Mouse (Mus musculus) forebrain, embryonic 13.5 days (tissue): ENCODE data around the gene Fcer1a. TPM values are rescaled to one million over a fixed set of nuclear protein-coding genes. Genes with fewer than 3 reads are reported as not detected.
"Not testable (repeated sequence)": the region's sequence is repeated elsewhere in the genome, so short reads cannot be mapped to it uniquely, and the experiment has no call there.

ENCODE experiments used
- ATAC-seq: fragments of 200-750 bp; cut with Nextera tagmentation; 2 replicates; pipeline ENCODE4 v1.8.0; 2017
- H3K27ac ChIP-seq: fragments of 300-500 bp; sonication (generic); 2 replicates; pipeline ENCODE4 v1.5.1; 2015; ENCODE audit warnings: inconsistent platforms, mild to moderate bottlenecking, moderate library complexity
- H3K27me3 ChIP-seq: fragments of 300-500 bp; sonication (generic); 2 replicates; pipeline ENCODE4 v1.6.1; 2015; ENCODE audit warnings: mild to moderate bottlenecking, inconsistent platforms
- H3K36me3 ChIP-seq: fragments of 300-500 bp; sonication (generic); 2 replicates; pipeline ENCODE4 v1.6.1; 2015; ENCODE audit warnings: mild to moderate bottlenecking, inconsistent platforms; ENCODE audit not compliant: poor library complexity, severe bottlenecking
- H3K4me1 ChIP-seq: fragments of 300-500 bp; sonication (generic); 2 replicates; pipeline ENCODE4 v1.6.1; 2015; ENCODE audit warnings: inconsistent platforms
- H3K4me2 ChIP-seq: fragments of 300-500 bp; sonication (generic); 2 replicates; pipeline ENCODE4 v1.6.1; 2015; ENCODE audit warnings: inconsistent platforms, mild to moderate bottlenecking, moderate library complexity
- H3K4me3 ChIP-seq: fragments of 300-500 bp; sonication (generic); 2 replicates; pipeline ENCODE4 v1.5.1; 2015; ENCODE audit warnings: mild to moderate bottlenecking, inconsistent platforms
- H3K9ac ChIP-seq: fragments of 300-500 bp; sonication (generic); 2 replicates; pipeline ENCODE4 v1.6.1; 2015; ENCODE audit warnings: mild to moderate bottlenecking, inconsistent platforms
- H3K9me3 ChIP-seq: fragments of 300-500 bp; sonication (generic); replicated peaks from 2 replicates; pipeline ENCODE4 v1.6.1; 2016; ENCODE audit warnings: inconsistent platforms
- WGBS: fragments of 180-500 bp; shearing (Covaris S2); methylation state at CpG from one replicate; pipeline ENCODE4 v1.1.7; 2015; 5-methylcytosine and 5-hydroxymethylcytosine counted together
- polyA plus RNA-seq: library from polyadenylated mRNA; unstranded; fragments of >200 nt; fragmentation: Nextera tagmentation; extraction: Ambion mirVana; gene quantifications from 2 replicates; pipeline ENCODE4 v1.2.1, GENCODE M21; 2015

Gene Fcer1a
- not detected in 2 replicates for polyA plus RNA-seq

DNA sequence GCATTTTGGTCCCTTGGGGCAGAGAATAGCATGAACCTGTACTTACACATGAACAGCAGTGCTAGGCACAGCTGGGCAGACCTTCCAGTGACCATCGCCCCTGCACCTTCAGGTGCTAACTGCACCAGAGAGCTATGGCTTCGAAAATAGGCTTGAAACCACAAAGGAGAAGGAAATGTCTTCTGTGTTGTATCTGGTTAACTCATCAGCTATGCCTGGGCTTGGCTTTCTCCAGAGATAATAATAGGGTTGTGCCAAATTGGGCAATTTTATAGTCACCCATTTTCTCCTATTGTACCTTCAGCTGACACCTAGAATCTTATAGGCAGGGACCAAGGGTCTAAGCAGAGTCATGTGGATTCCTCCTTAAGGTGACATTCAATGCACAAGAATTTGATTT, at the start of gene Fcer1a:
Fcer1a (minus strand) TSS at position 134 of the 400 bp plus-strand sequence.
- ATAC-seq: no peak
- Histone ChIP-seq H3K27ac (no peak within 1 kb of the TSS), H3K27me3 (no peaks in the 10 kb centered on the region), H3K4me2 (no peak within 1 kb of the TSS), H3K36me3 (no peaks in the 10 kb centered on the region), H3K4me1 (no peaks in the 10 kb centered on the region), H3K9ac (no peak within 1 kb of the TSS), H3K4me3 (no peak within 1 kb of the TSS), H3K9me3 (no peaks in the 10 kb centered on the region)
- 87% methylated on average over 2 of the region's 2 CpGs for WGBS

DNA sequence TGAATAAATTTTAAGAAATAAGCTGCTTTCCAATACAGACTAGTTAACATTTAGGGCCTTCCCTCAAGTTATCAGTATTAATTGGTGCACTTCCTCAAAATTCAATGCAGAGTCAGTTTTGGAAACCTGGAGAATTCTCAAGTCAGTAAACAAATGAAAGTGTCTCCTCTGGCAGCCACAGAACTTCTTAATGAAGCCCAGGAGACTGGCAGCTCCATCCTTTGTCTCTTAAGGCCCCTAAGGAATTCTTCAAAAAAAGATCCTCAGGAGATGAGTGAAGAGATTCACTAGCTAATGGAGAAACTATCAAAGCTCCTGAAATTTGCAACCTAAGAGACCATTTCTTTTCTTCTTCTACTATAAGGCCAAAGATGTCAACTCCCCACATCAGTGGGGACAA, 38.7 kb upstream of the Fcer1a start, which contains the start of gene Olfr418:
Olfr418 (plus strand) TSS at position 301 of the 400 bp plus-strand sequence.
- no peak within 1 kb of the TSS for H3K9ac ChIP-seq
- H3K4me2 ChIP-seq: no peak within 1 kb of the TSS
- H3K4me1 ChIP-seq: no peaks in the 10 kb centered on the region
- H3K36me3 ChIP-seq: no peaks in the 10 kb centered on the region
- no peaks in the 10 kb centered on the region for H3K9me3 ChIP-seq
- no peak within 1 kb of the TSS for H3K4me3 ChIP-seq
- no peak within 1 kb of the TSS for H3K27ac ChIP-seq
- no peaks in the 10 kb centered on the region for H3K27me3 ChIP-seq
- no peak for ATAC-seq

DNA sequence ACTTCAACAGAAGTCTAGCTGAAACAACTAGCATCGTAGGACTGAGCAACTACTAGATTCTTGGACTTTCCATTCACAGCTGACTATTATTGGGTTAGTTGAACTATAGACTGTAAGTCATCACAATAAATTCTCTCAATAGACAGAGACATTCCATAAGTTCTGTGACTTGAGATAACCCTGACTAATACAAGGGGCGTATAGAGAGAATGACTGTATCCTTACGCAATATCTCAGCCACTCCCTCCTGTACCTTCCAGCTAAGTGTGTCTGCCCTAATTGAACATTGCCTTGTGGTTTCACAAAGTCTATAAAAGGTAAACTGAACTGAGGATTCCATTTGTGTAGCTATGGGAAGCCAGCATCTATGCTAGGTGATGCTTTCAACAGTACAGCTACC, 22.9 kb upstream of the Fcer1a start:
- no peak overlapping the region for H3K4me3 ChIP-seq
- no peaks in the 10 kb centered on the region for H3K4me1 ChIP-seq
- ATAC-seq: no peak
- no peak overlapping the region for H3K4me2 ChIP-seq
- no peaks in the 10 kb centered on the region for H3K9me3 ChIP-seq
- no peak overlapping the region for H3K9ac ChIP-seq
- no peaks in the 10 kb centered on the region for H3K27me3 ChIP-seq
- H3K27ac ChIP-seq: no peak overlapping the region
- no peaks in the 10 kb centered on the region for H3K36me3 ChIP-seq
- WGBS: 92% methylated on average over 3 of the region's 3 CpGs

DNA sequence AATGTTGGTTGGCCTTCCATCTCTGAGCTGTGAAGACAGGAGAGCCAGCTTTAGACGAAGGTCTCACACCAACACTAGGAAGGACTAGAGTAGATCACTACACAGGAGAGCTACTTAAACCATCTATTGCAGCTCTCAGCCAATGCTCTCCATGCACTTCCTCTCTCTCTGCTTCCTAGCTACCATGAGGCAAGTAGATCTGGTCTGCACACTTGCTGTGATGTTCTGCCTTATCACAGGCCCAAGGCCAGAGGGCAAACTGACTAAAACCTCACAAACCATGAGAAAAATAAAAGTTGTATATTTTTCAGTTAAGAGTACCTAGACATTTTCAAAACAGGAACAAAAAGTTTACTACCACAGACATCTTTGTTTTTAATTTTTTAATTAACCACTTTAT, 10.0 kb upstream of the Fcer1a start:
- not testable (repeated sequence) for H3K4me3 ChIP-seq, ATAC-seq, H3K9me3 ChIP-seq, H3K27ac ChIP-seq, H3K4me2 ChIP-seq, H3K9ac ChIP-seq, H3K36me3 ChIP-seq, H3K27me3 ChIP-seq, H3K4me1 ChIP-seq
- WGBS: 79% methylated on average over 1 of the region's 1 CpGs

DNA sequence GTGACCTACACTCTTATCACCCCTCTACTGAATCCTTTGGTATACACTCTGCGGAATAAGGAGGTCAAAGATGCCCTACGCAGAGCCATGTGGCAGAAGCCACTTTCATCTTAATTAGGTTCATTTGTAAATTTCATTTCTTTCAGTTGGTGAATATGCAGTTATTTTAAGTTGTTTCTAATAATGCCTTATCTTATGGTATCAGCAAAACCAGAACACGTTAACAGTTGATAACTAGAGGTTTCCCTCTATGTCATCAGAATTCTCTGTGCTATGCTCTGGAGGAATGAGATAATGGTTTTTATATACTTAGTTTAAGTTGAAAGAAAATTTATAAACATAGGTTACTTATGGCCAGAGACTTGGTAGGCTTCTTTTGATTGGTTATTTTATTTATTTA, 10.5 kb downstream of the Fcer1a start:
- no peak overlapping the region for H3K4me2 ChIP-seq
- no peaks in the 10 kb centered on the region for H3K36me3 ChIP-seq
- no peak overlapping the region for H3K27ac ChIP-seq
- H3K9me3 ChIP-seq: no peaks in the 10 kb centered on the region
- WGBS: 97% methylated on average over 3 of the region's 3 CpGs
- ATAC-seq: no peak
- no peaks in the 10 kb centered on the region for H3K4me1 ChIP-seq
- no peak overlapping the region for H3K4me3 ChIP-seq
- no peaks in the 10 kb centered on the region for H3K27me3 ChIP-seq
- no peak overlapping the region for H3K9ac ChIP-seq

DNA sequence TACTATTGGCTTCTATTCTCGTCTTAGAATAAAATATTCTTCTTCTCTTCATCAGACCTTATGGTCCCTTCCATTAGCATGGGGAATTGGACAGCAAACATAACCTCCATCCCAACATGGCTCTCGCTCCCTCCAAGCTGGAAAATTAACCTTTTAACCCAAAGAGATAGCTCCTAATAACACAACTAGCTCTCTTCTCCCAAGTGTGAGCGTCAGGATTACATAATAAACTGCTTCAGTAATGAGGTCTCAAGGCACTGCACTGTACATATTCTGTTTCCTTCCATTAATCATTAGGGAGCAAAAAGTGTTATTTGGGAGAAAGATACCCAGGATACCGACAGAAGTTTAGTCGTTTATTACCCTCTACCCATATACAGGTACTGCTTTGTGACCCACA, 14.9 kb downstream of the Fcer1a start, which contains the start of gene Olfr1404:
Olfr1404 (plus strand) TSS at position 301 of the 400 bp plus-strand sequence.
- H3K9ac ChIP-seq: no peak within 1 kb of the TSS
- H3K9me3 ChIP-seq: no peaks in the 10 kb centered on the region
- H3K27ac ChIP-seq: no peak within 1 kb of the TSS
- H3K4me1 ChIP-seq: no peaks in the 10 kb centered on the region
- H3K4me2 ChIP-seq: no peak within 1 kb of the TSS
- no peaks in the 10 kb centered on the region for H3K27me3 ChIP-seq
- H3K4me3 ChIP-seq: no peak within 1 kb of the TSS
- no peak for ATAC-seq
- no peaks in the 10 kb centered on the region for H3K36me3 ChIP-seq
- WGBS: 88% methylated on average over 5 of the region's 5 CpGs

DNA sequence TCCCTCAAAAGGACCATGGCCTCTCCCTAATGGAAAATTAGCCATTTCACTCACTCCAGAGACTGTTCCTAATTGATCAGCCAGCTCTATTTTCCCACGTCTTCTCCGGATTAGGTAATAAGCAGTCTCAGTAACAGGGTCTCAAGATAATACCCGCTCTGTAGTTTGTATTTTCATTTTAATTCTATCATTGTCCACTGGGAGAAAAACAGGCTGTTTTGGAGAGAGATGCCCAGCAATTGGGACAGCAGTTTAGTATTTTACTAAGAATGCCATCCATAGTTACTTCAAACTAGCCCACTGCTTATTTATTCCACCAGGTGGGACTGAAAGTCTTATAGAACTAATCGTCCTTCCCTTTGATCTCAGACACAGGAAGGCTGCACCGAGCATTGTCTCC, 29.5 kb downstream of the Fcer1a start, which contains the start of gene Olfr218:
Olfr218 (plus strand) TSS at position 301 of the 400 bp plus-strand sequence.
- Histone ChIP-seq H3K36me3 (no peaks in the 10 kb centered on the region), H3K4me1 (no peaks in the 10 kb centered on the region), H3K27ac (no peak within 1 kb of the TSS), H3K4me3 (no peak within 1 kb of the TSS), H3K4me2 (no peak within 1 kb of the TSS), H3K27me3 (no peaks in the 10 kb centered on the region), H3K9me3 (no peaks in the 10 kb centered on the region), H3K9ac (no peak within 1 kb of the TSS)
- no peak for ATAC-seq
- 60% methylated on average over 5 of the region's 5 CpGs for WGBS

DNA sequence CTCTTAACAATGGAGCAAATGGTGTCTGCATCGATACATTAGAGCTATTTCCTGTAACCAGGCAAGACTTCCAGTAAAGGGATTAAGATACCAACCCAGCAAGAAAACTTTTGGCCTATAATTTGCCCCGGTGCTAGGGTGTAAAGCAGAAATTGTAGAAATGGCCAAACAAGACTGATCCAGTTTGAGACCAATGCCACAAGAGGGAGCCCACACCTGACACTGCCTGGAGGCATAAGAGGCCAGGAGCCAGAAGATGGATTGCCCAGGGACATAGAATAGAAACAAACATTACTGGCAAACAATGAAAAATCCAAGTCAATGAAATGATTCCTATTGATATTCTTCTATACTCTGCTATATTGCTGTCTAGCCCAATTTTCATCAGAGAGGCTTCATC, 30.7 kb downstream of the Fcer1a start:
- no peak overlapping the region for H3K4me2 ChIP-seq
- WGBS: 81% methylated on average over 2 of the region's 2 CpGs
- ATAC-seq: no peak
- no peaks in the 10 kb centered on the region for H3K27me3 ChIP-seq
- no peak overlapping the region for H3K27ac ChIP-seq
- H3K4me3 ChIP-seq: no peak overlapping the region
- H3K9ac ChIP-seq: no peak overlapping the region
- H3K4me1 ChIP-seq: no peaks in the 10 kb centered on the region
- H3K9me3 ChIP-seq: no peaks in the 10 kb centered on the region
- H3K36me3 ChIP-seq: no peaks in the 10 kb centered on the region

DNA sequence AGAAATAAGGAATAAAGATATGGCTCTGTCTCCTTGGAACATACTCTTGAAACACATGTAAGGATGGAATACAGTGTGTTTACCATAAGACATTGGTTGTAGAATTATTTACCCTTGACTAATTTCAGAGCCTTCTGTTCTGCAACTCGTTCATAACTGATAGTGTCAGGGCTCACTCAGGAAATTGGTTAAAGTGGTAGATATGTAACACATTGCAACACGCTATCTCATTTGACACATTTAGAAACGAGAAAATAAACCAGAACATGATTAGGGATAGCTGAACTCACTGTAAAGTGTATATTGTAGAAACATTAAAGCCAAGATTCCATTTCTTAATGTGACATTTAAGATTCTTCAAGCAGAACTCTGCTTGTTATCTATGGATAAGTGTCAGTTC, 35.0 kb downstream of the Fcer1a start:
- WGBS: 84% methylated on average over 3 of the region's 3 CpGs
- Histone ChIP-seq H3K27me3 (no peaks in the 10 kb centered on the region), H3K4me1 (no peaks in the 10 kb centered on the region), H3K27ac (no peak overlapping the region), H3K4me2 (no peak overlapping the region), H3K36me3 (no peaks in the 10 kb centered on the region), H3K4me3 (no peak overlapping the region), H3K9ac (no peak overlapping the region), H3K9me3 (no peaks in the 10 kb centered on the region)
- ATAC-seq: no peak

DNA sequence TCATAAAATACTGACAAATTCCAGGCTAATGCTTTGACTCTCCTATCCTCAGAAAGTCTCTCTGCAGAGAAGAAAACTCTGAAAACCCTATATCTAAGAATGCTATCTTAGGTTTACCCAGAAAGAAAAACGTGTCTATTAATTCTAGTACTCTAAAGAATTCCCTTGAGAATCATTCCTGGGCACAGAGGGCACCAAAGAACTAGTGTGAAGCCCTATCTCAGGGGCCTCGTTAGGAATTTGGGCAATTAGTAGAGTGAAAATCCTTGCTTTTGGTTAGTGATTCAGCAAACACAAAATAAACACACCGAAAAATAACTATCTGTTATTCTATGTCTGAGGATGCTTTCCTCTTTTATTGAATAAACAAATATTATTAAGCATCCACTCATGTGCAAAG, 36.5 kb downstream of the Fcer1a start, which contains the start of gene Olfr1406:
Olfr1406 (minus strand) TSS at position 101 of the 400 bp plus-strand sequence.
- ATAC-seq: no peak
- WGBS: 59% methylated on average over 3 of the region's 3 CpGs

DNA sequence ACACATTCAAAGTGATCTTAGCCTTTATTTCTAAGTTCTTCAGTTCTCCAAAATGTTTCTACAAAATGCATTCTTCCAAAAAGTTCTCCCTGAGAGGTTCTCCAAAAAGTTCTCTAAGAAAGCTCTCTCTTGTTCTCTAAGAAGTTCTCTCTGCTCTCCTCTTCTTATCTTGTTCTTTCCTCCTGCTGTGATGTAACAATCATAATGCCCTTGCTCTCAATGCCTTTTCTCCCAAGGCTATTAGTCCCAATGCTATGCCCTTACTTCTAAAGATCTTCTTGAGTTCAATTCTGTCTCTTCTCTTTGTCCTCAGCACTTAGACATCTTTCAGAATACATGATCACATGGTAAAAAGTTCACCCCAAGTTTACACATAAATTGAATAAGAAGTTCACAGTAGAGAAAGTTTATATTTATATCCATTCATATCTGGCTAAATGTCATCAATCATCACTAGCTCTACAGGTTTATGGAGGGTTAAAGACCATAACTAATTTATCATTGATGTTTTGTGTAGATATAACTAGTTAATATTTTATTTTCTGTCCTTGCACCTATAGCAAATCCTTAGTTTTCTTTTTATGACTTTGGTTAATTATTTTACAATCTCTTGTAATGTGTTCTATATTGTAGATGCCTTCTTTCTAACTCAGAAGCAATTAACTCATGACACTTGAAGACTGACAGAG, 52.7 kb downstream of the Fcer1a start:
- ATAC-seq: no peak
- Histone ChIP-seq H3K4me1 (no peaks in the 10 kb centered on the region), H3K27me3 (no peaks in the 10 kb centered on the region), H3K27ac (no peak overlapping the region), H3K4me2 (no peak overlapping the region), H3K9me3 (no peaks in the 10 kb centered on the region), H3K9ac (no peak overlapping the region), H3K36me3 (no peaks in the 10 kb centered on the region), H3K4me3 (no peak overlapping the region)

More for the DNA sequence above, 36.5 kb downstream of the Fcer1a start, which contains the start of gene Olfr1406:
- Histone ChIP-seq H3K4me1 (no peaks in the 10 kb centered on the region), H3K9ac (no peak within 1 kb of the TSS), H3K27me3 (no peaks in the 10 kb centered on the region), H3K9me3 (no peaks in the 10 kb centered on the region), H3K27ac (no peak within 1 kb of the TSS), H3K4me3 (no peak within 1 kb of the TSS), H3K4me2 (no peak within 1 kb of the TSS), H3K36me3 (no peaks in the 10 kb centered on the region)
